Mouse (Mus musculus): ENCODE measurements around the gene Gal3st2b.
"Not testable (repeated sequence)": the region's sequence is repeated elsewhere in the genome, so short reads cannot be mapped to it uniquely, and the experiment has no call there.

DNA sequence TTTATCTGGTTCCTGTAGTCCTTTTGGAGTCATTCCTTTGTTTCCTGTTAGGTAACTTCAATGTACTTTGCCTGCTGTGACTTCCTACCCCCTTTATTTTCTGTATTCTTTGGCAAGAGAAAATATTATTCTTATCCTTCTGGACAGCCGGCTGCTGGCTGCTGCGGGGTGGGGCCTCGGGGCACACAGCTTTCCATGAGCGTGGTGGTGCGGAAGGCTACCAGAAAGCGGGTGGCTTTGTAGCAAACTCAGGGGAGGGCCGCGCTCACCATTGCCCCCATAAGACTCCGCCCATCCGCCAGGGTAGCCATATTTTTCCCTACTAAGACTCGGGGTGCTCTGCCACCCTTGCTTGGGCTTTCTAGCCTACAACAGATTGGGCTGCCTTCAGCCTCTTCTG is 31.0 kb downstream of the Gal3st2b start:
- not testable (repeated sequence) for TF ChIP-seq CTCF, EP300 (IDR thresholded peaks at IDR 0.05)

All from lung, postnatal 0 days (tissue).